Mouse (Mus musculus): Measurements from ENCODE around the gene Esrrg. TPM values are rescaled to one million over a fixed set of nuclear protein-coding genes. Genes with fewer than 3 reads are reported as not detected.

Gene Esrrg
- total RNA-seq, 2 experiments from 2014 or later = 20.0 to 27.2 TPM

- no peak for DNase-seq (ENCODE audit: low spot score in 2 of 2)
Measured at GRCm38 (mm10) chr1:187648551-187648950, 40.0 kb downstream of the Esrrg start.

GRCm38 (mm10) chr1:187649871-187650270, 41.3 kb downstream of the Esrrg start:
- DNase-seq (ENCODE audit: low spot score in 2 of 2) = no peak

GRCm38 (mm10) chr1:187650786-187651687, 42.4 kb downstream of the Esrrg start:
- DNase-seq (ENCODE audit: low spot score in 2 of 2) = no peak

GRCm38 (mm10) chr1:187651688-187652241, 43.2 kb downstream of the Esrrg start:
- peak in 1 of 2 experiments; percentile 16 for DNase-seq (ENCODE audit: low spot score in 2 of 2)

GRCm38 (mm10) chr1:187652445-187652844, 43.9 kb downstream of the Esrrg start:
- DNase-seq (ENCODE audit: low spot score in 2 of 2) = no peak

- DNase-seq (ENCODE audit: low spot score in 2 of 2) = no peak
Measured at GRCm38 (mm10) chr1:187653390-187653789, 44.8 kb downstream of the Esrrg start.

GRCm38 (mm10) chr1:187660963-187661362, 52.4 kb downstream of the Esrrg start:
- no peak for DNase-seq (ENCODE audit: low spot score in 2 of 2)

- DNase-seq (ENCODE audit: low spot score in 2 of 2) = no peak
Measured at GRCm38 (mm10) chr1:187662083-187662609, 53.6 kb downstream of the Esrrg start.

GRCm38 (mm10) chr1:187663376-187663775, 54.8 kb downstream of the Esrrg start:
- DNase-seq (ENCODE audit: low spot score in 2 of 2) = no peak

GRCm38 (mm10) chr1:187664261-187664660, 55.7 kb downstream of the Esrrg start:
- no peak for DNase-seq (ENCODE audit: low spot score in 2 of 2)

- DNase-seq (ENCODE audit: low spot score in 2 of 2) = no peak
Measured at GRCm38 (mm10) chr1:187665901-187666600, 57.5 kb downstream of the Esrrg start.

- no peak for DNase-seq (ENCODE audit: low spot score in 2 of 2)
Measured at GRCm38 (mm10) chr1:187669746-187670145, 61.2 kb downstream of the Esrrg start.

- no peak for DNase-seq (ENCODE audit: low spot score in 2 of 2)
Measured at GRCm38 (mm10) chr1:187672446-187672845, 63.9 kb downstream of the Esrrg start.

GRCm38 (mm10) chr1:187674771-187675186, 66.2 kb downstream of the Esrrg start:
- DNase-seq (ENCODE audit: low spot score in 2 of 2) = no peak

GRCm38 (mm10) chr1:187676626-187677025, 68.0 kb downstream of the Esrrg start:
- no peak for DNase-seq (ENCODE audit: low spot score in 2 of 2)

- DNase-seq (ENCODE audit: low spot score in 2 of 2) = no peak
Measured at GRCm38 (mm10) chr1:187679246-187679645, 70.7 kb downstream of the Esrrg start.

- no peak for DNase-seq (ENCODE audit: low spot score in 2 of 2)
Measured at GRCm38 (mm10) chr1:187684519-187684918, 75.9 kb downstream of the Esrrg start.

GRCm38 (mm10) chr1:187691846-187692525, 83.4 kb downstream of the Esrrg start:
- DNase-seq (ENCODE audit: low spot score in 2 of 2) = no peak

GRCm38 (mm10) chr1:187694865-187695264, 86.3 kb downstream of the Esrrg start:
- no peak for DNase-seq (ENCODE audit: low spot score in 2 of 2)

- DNase-seq (ENCODE audit: low spot score in 2 of 2) = no peak
Measured at GRCm38 (mm10) chr1:187698201-187698600, 89.6 kb downstream of the Esrrg start.

- no peak for DNase-seq (ENCODE audit: low spot score in 2 of 2)
Measured at GRCm38 (mm10) chr1:187700963-187701362, 92.4 kb downstream of the Esrrg start.
